Mouse (Mus musculus): ENCODE measurements around the gene Pcp4l1.
"Not testable (repeated sequence)": the region's sequence is repeated elsewhere in the genome, so short reads cannot be mapped to it uniquely, and the experiment has no call there.

Pcp4l1 gene

GRCm38 (mm10) chr1:171137486-171138155 lies 58.4 kb downstream of the Pcp4l1 start:
- not testable (repeated sequence) for DNase-seq (ENCODE audit: low spot score in 2 of 2)

DNA sequence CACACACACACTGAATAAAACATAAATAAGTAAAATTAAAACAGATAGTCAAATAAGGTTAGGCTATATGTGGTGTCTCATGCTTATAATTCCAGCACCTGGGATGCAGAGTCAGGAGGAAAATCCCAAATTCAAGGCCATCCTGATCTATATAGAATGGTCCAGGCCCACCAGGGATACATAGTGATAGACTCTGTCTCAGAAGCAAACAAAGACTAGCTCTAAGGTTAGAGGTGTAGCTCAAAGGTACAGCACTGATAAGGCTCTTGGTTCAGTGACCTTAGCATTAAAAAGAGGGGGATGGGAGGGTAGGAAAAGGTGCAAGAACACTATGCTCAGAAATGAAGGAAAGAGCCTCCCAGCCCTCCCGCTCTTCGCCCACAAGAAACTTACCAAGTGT lies 60.5 kb downstream of the Pcp4l1 start:
- no peak for DNase-seq (ENCODE audit: low spot score in 2 of 2)

DNA sequence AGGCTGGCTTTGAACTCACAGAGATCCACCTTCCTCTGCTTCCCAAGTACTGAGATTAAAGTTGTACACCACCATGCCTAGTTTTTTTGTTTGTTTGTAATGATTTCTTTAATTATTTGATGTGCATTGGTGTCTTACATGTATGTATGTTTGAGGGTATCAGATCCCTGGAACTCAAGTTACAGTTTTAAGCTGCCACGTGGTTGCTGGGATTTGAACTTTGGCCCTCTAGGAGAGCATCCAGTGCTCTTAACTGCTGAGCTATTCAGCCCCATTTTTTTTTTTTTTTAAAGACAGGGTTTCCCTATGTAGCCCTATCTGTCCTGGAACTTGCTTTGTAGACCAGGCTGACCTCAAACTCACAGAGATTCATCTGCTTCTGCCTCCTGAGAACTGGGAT lies 65.1 kb downstream of the Pcp4l1 start:
- DNase-seq (ENCODE audit: low spot score in 2 of 2): no peak

DNA sequence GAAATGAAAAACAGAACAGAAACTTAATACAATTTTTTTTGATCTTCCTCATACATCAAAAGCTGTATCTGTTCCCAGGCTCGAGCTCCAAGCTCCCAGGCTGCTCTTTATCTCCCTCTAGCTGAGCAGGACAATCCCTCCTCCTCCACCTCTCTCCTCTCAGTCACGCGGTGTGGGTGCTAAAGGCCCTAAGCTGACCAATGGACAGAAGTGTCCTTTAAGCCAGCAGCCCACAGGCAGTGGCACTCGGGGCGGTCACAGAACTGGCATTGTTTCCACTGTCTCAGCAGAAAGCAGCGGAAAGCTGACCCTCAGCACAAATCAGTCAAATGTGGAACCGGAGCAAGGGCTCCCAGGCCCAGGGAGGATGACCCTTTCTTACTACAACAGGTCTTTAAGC lies 66.8 kb downstream of the Pcp4l1 start:
- peak; percentile 32 to 55 for DNase-seq (ENCODE audit: low spot score in 2 of 2)

DNA sequence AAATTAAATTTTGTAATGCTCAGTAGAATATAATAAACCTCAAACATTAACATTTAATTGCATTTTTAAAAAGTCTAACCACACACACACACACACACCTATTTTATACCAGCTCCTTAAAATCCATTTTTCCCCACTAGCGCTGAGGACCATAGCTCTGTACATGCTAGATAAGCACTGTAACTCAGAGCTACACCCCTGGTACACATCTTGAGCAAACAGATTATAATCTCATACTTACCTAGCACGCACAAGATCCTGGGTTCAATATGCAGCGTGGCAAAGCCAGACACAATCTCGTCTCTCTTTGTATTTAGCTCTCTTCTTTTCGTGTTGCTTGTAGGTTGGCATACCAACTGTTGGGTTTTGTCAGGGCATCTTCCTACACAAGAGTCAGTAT lies 71.7 kb downstream of the Pcp4l1 start:
- no peak for DNase-seq (ENCODE audit: low spot score in 2 of 2)
